Mouse (Mus musculus) thymus, postnatal 36 days (tissue): Measurements from ENCODE around the gene Tpk1.

ENCODE experiments used
- DNase-seq, 2 experiments: peaks; one replicate each; pipeline ENCODE4 v3.0.0; 2022; ENCODE audit warnings: mixed read lengths in 2 of 2

Gene Tpk1

DNA sequence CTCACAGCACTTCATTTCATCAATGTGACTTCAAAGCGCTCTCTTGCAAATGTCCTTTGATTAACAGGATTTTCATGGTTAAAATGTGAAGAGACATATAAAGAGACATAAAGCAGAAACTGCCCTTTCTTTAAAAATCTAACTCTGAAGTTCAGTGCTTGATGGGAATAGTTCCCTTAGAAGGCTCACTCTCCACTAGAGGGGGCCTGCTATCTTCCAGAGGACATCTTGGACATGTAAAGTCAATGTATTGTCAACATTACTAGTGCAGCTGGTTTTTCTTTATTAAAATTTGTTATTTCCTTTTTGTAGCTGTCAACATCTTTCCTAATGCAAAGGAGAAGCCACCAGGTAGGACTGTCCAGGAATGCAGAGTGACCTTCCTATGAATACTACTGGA is 318.4 kb downstream of the Tpk1 start:
- no peak for DNase-seq

DNA sequence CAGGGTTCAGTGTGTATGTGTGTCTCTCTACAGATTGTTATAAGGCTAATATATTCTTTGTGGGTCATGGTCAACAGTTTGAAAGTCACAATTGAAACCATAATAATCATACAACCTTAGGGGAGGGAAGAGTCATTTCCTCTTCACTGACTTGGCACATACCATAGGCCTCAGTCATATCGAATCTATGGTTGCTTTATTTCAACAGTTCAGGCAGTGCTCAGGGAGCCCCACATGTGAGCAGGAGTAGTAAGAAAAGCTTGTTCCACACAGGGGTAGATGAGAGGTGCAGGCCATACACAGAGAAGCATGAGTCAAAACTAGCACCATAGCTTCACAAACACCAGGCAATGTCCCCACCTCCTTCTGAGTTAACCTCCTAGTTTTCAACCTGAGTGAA is 323.1 kb downstream of the Tpk1 start:
- DNase-seq: no peak

DNA sequence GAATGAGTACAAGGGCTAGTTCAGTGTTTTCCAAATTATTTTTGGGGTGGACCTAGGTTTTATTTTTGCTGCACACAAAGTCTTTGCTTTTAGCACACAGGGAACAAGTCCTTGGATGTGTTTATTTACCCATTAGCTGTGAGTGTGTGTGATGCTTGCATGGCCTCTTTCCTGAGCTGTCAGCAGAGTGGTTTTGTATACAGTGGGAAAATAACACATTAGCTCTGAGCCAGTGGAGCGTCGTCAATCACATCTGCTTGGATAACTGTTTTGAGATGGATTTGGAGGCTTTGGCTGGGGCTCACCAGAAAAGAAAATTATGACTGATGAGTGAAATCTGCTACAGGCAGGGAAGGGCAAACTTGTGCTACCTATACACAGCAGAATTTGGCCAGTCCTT is 323.7 kb downstream of the Tpk1 start:
- DNase-seq: no peak

DNA sequence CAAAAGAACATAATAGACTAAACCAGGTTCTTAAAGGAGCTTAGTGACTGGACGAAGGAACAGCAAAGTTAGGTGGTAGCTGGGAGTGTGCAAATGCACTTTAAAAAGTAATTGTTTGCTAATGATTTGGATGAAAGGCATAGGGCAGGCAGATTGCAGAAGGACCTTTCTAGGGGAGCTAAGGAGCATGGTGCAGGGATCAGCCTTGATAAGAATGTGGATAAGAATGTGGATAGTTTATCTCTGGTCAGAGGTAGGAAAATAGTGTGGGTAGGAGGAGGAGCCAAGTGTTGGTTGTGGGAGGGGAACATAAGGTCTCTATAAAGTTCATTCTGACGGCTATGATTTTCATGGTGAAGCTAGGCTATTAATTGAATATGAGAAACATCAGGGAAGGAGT is 327.3 kb downstream of the Tpk1 start:
- DNase-seq: no peak

DNA sequence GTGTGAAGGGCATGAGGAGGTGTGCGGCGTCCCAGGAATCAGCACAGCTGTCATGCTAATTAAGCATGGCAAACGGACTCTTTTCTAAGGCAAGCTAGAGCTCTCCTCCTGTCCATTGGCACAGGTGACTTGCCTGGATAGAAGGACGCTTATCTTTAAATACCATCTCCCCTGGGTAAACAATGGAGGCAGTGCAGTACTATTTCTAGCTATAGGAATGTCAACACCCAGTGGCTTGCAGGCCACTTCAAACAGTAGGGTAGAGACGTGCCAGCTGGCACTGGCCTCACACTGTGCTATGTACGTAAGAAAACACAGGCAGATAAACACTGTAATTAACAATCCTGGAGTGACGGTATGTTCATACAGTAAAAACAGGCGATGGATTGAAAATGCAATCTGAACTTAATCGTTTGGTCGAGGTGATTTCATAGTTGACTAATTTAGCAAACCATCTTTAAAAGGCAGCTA is 328.6 kb downstream of the Tpk1 start:
- no peak for DNase-seq

DNA sequence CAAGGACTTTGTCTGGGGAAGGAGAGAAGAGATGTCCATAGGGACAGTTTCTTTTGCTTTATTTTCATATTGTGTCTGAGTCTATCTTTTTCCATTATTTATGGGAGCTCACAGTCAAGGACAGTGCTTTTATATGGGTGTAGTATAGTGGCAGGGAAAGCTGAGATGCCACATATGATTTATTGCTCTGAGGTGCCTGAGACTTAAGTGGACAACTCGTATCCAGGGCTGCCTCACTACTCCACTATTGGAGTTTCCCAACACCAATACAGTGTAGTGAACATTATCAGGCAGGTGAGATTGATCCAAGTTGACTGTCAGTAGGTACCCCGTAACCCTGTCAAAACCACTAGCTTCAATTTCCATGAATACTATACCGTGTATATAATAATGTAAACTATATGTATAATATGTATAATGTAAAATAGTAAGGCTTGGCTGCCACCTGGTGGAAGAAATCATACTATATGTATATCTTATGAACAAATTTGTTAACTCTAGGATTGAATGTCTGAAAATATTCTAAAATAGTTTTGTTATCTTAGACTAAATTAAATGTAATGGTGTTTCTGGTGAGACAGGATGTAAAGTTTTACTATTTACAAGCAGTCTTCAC is 330.4 kb downstream of the Tpk1 start:
- no peak for DNase-seq

DNA sequence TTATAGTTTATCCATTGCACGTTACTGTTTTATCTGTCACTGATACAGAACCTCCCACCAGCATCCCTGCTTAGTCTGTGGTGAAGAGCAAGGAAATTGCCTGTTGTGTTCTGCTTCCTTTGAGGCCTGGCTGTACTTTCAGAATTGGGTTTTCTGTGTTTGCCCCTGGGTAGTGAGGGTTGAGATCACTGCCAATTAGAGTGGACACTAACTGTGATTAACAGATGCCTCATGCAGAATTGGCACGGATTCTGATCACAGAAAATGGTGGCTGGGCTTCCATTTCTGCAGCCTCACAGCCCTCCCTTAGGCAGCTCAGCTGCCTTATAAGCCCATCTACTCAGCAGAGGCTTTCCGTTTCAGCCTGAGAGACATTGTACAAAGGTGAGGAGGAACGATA is 332.6 kb downstream of the Tpk1 start:
- no peak for DNase-seq

DNA sequence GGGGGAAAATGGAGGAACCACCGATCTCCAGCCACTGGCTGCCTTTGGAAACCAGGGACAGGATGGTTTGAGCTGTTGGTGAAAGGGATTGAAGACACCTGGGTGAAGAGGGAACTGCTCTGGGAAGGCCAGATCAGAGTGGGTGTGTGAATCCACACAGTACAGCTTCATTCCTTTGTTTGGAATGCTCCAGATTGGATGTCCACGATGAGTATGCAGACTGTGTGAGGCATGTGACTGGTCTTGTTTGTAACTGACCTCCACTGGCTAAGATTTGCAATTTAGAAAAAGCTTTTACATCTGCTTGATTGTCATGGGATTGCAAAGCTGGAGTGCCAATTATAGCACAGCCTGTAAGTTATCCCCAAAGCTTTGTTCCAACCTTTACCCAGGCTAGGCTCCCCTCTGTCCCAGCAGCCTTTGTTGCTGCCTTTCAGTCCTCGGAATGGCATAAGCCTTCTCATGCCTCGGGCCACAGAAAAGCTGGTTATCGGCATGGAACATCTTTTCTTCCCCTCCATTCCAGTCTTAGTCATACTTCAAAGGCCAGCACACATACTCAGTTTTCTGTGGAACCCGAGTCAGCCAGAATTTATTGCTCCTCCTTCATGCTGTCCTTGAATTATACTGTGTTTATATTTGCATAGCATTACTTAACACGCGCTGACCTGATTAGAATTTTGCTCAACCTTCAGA is 353.0 kb downstream of the Tpk1 start:
- DNase-seq: no peak

DNA sequence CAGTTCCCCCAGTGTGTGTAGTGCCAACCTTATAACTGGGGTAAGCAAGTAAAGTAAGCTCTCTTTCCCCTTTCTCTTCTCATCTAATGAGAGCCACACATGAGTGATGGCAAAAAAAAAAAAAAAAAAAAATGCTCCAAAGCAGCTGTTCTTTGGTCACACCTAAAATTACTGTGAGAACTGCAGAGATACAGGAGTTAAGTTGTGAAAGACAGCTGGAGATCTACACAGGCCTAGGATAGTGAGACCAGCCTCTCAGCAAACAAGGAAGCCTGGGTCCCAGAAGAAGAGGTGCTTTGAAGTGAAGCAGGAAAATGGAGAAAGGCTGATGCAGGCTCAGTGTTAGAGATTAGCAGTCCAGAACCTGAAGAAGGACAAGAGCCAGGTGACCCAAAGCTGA is 353.5 kb downstream of the Tpk1 start:
- no peak for DNase-seq

DNA sequence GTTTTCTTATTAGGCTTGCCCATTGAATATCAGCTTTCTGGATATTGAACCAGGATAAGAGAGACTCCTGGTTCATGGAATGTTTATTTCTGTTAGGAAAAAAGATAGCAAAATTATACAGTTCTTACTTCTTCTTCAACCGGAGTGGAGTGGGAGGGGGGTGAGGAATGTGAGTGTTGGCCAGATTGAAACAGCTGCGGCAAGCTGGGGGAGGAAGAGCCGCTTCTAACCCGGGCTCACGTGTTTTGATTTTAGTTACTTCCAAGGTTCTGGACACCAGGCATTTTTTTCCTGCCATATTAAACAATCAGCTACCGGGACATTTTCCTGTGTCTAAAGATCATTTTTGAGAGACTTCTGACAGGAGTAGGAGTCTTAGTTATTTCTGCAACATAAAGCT is 356.0 kb downstream of the Tpk1 start:
- DNase-seq: no peak

DNA sequence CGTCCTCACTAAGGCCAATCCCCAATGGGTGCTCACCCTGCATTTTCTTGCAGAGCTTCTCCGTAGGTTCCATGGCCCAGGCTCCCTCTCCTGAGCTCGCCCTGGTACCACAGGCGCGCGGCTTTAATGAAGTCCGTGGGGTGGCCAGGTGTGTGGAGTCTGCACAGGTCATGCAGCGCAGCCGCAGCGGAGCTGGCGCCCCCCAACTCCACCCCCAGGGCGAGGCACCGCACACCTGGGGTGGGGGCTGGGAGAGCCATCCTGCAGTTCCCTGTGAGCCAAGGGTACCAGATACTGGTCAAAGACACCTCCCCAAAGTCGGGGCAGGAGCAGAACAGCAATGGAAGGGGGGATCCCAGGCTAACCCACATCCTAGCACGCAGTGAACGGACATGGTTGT is 356.6 kb downstream of the Tpk1 start, which contains the start of gene Nobox:
Nobox (minus strand) TSS at position 101 of the 400 bp plus-strand sequence.
- no peak for DNase-seq

DNA sequence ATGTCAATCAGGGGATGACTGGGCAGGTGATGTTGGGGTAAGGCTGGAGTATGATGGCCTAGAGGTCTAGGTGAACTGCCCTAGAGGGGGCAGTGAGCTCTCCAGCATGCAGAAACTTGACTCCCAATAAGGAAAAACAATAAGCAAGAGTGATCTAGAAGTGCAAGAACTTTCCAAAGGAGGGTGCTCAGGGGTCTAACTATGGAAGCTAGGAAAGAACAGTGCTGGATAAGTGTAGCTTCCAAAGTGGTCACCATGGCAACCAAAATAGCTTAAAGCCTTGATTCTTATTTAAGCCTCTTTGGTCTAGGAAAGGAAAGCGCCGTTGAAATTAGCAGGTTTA is 368.6 kb downstream of the Tpk1 start:
- DNase-seq: no peak

DNA sequence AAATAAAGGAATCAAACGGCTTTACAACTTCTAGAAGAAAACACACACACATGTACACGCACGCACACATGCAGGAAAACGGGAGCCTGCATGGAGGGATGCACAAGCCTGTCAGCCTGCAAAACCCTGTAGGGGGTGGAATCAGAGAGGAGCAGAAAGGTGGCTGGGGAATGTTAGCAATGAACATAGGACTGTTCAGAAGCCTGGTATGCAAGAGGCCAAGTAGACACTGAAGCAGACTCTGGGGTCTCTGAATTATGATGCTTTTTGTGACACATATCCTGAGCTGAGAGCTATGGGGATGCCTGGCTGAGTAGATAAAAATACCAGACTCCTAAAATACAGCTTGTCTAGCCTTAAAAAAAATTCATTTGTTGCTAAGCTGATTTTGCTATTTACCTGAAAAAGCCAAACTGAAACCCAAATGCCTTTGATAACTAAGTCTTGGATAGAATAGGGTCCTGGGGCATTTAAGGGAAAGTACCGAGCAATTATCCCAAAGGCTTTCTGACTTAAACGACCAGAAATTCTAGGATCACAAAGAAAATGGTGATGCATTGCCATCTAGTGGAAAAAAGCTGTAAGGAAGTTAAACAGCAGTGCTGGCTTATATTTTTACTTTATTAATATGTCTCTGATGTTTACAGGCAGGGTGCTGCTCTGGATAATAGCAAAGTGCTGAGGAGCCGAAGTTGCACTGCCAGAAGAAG is 369.1 kb downstream of the Tpk1 start:
- DNase-seq: no peak

DNA sequence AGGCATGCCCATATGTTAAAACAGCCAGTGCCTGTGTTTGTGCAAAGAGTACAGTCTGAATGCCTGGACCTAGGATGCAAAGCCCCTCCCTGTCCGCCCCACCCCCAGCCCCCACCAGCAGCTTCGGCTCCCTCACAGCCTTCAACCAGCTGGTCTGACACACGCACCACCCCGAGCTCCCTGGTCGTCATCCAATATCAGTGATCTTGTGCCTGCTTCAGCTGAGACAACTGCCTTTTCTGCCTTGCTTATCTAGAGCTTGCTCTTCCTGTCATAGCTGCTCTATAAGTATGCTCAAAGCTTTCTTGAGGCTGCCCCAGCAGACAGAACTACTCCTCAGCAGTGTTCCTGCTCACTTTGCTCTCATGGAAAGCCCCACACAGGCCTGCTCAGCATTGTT is 370.2 kb downstream of the Tpk1 start:
- no peak for DNase-seq
